Mouse (Mus musculus): ENCODE measurements around the gene Insm1.

Insm1 gene

GRCm38 (mm10) chr2:146221076-146221928 lies at the start of gene Insm1:
TSS of gene Insm1 (plus strand) at chr2:146221921.
- peak; percentile 30 to 48 for DNase-seq

GRCm38 (mm10) chr2:146172106-146172505 lies 49.6 kb upstream of the Insm1 start:
- DNase-seq = no peak

- DNase-seq = no peak
Measured at GRCm38 (mm10) chr2:146174173-146174572, 47.5 kb upstream of the Insm1 start.

GRCm38 (mm10) chr2:146178718-146179117 lies 43.0 kb upstream of the Insm1 start:
- DNase-seq = no peak

GRCm38 (mm10) chr2:146183830-146184793 lies 37.6 kb upstream of the Insm1 start:
- no peak for DNase-seq

- DNase-seq = no peak
Measured at GRCm38 (mm10) chr2:146196126-146196525, 25.6 kb upstream of the Insm1 start.

- no peak for DNase-seq
Measured at GRCm38 (mm10) chr2:146197947-146198346, 23.8 kb upstream of the Insm1 start.

GRCm38 (mm10) chr2:146210968-146211367 lies 10.8 kb upstream of the Insm1 start:
- DNase-seq = no peak

- peak; percentile 33 to 44 for DNase-seq
Measured at GRCm38 (mm10) chr2:146214715-146215114, 7.0 kb upstream of the Insm1 start.

GRCm38 (mm10) chr2:146216111-146217064 lies 5.3 kb upstream of the Insm1 start:
- no peak for DNase-seq

- DNase-seq = no peak
Measured at GRCm38 (mm10) chr2:146217227-146217980, 4.3 kb upstream of the Insm1 start.

GRCm38 (mm10) chr2:146218161-146218691 lies 3.5 kb upstream of the Insm1 start:
- DNase-seq = no peak

- DNase-seq = no peak
Measured at GRCm38 (mm10) chr2:146218881-146219535, 2.7 kb upstream of the Insm1 start.

GRCm38 (mm10) chr2:146219791-146220190 lies 1.9 kb upstream of the Insm1 start:
- no peak for DNase-seq

- peak in 1 of 2 experiments; percentile 12 for DNase-seq
Measured at GRCm38 (mm10) chr2:146220591-146221075, 1.1 kb upstream of the Insm1 start.

GRCm38 (mm10) chr2:146221929-146222278 lies 183 bp downstream of the Insm1 start:
- DNase-seq = peak; percentile 6 to 22

GRCm38 (mm10) chr2:146222279-146223175 lies 806 bp downstream of the Insm1 start:
- DNase-seq = peak; percentile 4 to 25

GRCm38 (mm10) chr2:146223176-146223905 lies 1.6 kb downstream of the Insm1 start:
- DNase-seq = peak; percentile 13 to 30

- no peak for DNase-seq
Measured at GRCm38 (mm10) chr2:146224141-146224540, 2.4 kb downstream of the Insm1 start.
